ENCODE assay signal across 11 mouse cellular contexts in the genomic region with DNA sequence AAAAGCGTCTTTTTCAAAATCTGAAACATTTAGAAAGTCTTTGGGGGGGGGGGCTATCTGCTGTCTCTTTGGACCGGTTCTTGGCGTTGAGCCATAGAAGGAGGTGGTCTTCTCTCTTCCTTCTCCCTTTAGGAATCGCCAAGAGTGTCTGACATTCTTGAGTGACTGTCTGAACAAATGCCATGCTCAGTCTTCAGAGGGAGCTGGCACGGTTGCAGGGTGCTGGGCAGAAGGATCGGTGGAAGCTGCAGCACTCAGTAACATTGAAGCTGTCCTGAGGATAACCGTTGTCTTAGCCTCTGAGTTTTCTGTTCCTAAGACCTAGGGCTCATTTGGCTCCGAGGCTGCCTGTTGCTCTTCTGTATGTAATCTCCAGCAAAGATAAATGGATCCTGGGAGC. TPM values are rescaled to one million over a fixed set of nuclear protein-coding genes. Genes with fewer than 3 reads are reported as not detected.
DNase-seq lines count a peak whose midpoint lies in the region; ATAC-seq lines count a peak whose summit lies in the region.
"Had no signal": no experiment of that assay in that cellular context is flagged by ENCODE, and none has a peak within 500 bp of the region (broad histone marks: within the 10 kb centered on the region; RNA-seq: fewer than 3 reads in every experiment).

No protein-coding gene starts in this region.

- H3K9ac ChIP-seq in hindbrain, embryonic 14.5 days = no peak overlapping the region
- H3K9ac ChIP-seq: limb, embryonic 12.5 days had no signal

- no peaks in the 10 kb centered on the region for H3K27me3 ChIP-seq in hindbrain, embryonic 14.5 days (ENCODE audit: control insufficient read depth, insufficient read depth, low read length)
- no peaks in the 10 kb centered on the region for H3K27me3 ChIP-seq in hindbrain, embryonic 10.5 days (ENCODE audit: insufficient read depth, poor library complexity, severe bottlenecking)
- H3K27me3 ChIP-seq: limb, embryonic 12.5 days had no signal

- ATAC-seq in hindbrain, embryonic 14.5 days (ENCODE audit: low FRiP score) = no peak
- ATAC-seq in activated CD4-positive, CD25-positive, alpha-beta regulatory T cell, adult 4 months = no peak

- H3K27ac ChIP-seq in hindbrain, embryonic 14.5 days = no peak overlapping the region
- no peak overlapping the region for H3K27ac ChIP-seq in hindbrain, embryonic 10.5 days
- H3K27ac ChIP-seq: limb, embryonic 12.5 days had no signal

- peaks cover 6% of the 10 kb centered on the region; the same call in 1 of the 2 replicates for H3K36me3 ChIP-seq in hindbrain, embryonic 14.5 days (replicated peaks; ENCODE audit: control insufficient read depth, insufficient read depth)
- peaks cover 11% of the 10 kb centered on the region for H3K36me3 ChIP-seq in hindbrain, embryonic 10.5 days

- peaks cover 32% of the 10 kb centered on the region for H3K4me1 ChIP-seq in hindbrain, embryonic 14.5 days (replicated peaks; ENCODE audit: control insufficient read depth, insufficient read depth, low read length)
- peaks cover 33% of the 10 kb centered on the region for H3K4me1 ChIP-seq in hindbrain, embryonic 10.5 days (replicated peaks)

- H3K4me2 ChIP-seq in hindbrain, embryonic 14.5 days (replicated peaks) = peak overlapping the region; percentile 80; the same call in 1 of the 2 replicates
- H3K4me2 ChIP-seq: limb, embryonic 12.5 days had no signal

- no peaks in the 10 kb centered on the region for H3K9me3 ChIP-seq in hindbrain, embryonic 14.5 days (ENCODE audit: control insufficient read depth, low read length)
- H3K9me3 ChIP-seq in hindbrain, embryonic 10.5 days = no peaks in the 10 kb centered on the region
- H3K9me3 ChIP-seq: limb, embryonic 12.5 days had no signal

- peak; percentile 31 for DNase-seq in adrenal gland, postnatal 14 days
- DNase-seq in adrenal gland, adult 2 months = no peak
- DNase-seq in hindbrain, embryonic 14.5 days (ENCODE audit: low spot score) = no peak
- no peak for DNase-seq in hindbrain, embryonic 10.5 days (ENCODE audit: low spot score)
- DNase-seq in right cerebral cortex, postnatal 10 days (ENCODE audit: low spot score in 2 of 2) = peak; percentile 47 to 62
- no peak for DNase-seq in right cerebral cortex, postnatal 36 days (ENCODE audit: low spot score in 2 of 2)
- DNase-seq in thymus, postnatal 14 days = no peak
- DNase-seq: gastrocnemius, postnatal 14 days; kidney, postnatal 4 days had no signal

- 73% methylated on average over 8 of the region's 8 CpGs for WGBS in hindbrain, embryonic 14.5 days
- WGBS in hindbrain, embryonic 10.5 days = 86% methylated on average over 8 of the region's 8 CpGs

- no peak overlapping the region for H3K4me3 ChIP-seq in hindbrain, embryonic 14.5 days (replicated peaks; ENCODE audit: low read length)
- no peak overlapping the region for H3K4me3 ChIP-seq in hindbrain, embryonic 10.5 days
- H3K4me3 ChIP-seq: limb, embryonic 12.5 days had no signal

RNA-seq across cellular contexts. Expression of gene Mmd, which starts 3.1 kb away (rescaled TPM):
- total RNA-seq in adrenal gland, postnatal 14 days (2021) = 68.3 and 87.3 TPM in 2 replicates
- total RNA-seq in adrenal gland, adult 2 months (2021) = 100 to 1,000 TPM; 110 to 147 TPM
- polyA plus RNA-seq in adrenal gland, adult 2 months (2012; rRNA removed) = 51.7 and 122 TPM in 2 replicates
- 88.3 and 97.8 TPM in 2 replicates for polyA plus RNA-seq in hindbrain, embryonic 14.5 days (2014; fragmentation: Nextera tagmentation; extraction: Ambion mirVana)
- 44.3 and 55.9 TPM in 2 replicates for polyA plus RNA-seq in hindbrain, embryonic 10.5 days (2016; fragmentation: Nextera tagmentation; extraction: Ambion mirVana)
- 10 to 100 TPM; 20.3 to 23.2 TPM for polyA plus RNA-seq in activated CD4-positive, CD25-positive, alpha-beta regulatory T cell, adult 4 months (2017; shearing (Covaris generic))

Comparison
In these comparisons a context has a peak if more than half of its experiments do, and no peak if none do; other contexts are left out.
1. DNase-seq: peak in adrenal gland, postnatal 14 days (single experiment) and right cerebral cortex, postnatal 10 days (2 of 2); none in adrenal gland, adult 2 months (single experiment), hindbrain, embryonic 14.5 days (single experiment), hindbrain, embryonic 10.5 days (single experiment), right cerebral cortex, postnatal 36 days (0 of 2) and thymus, postnatal 14 days (single experiment).